Mouse (Mus musculus): ENCODE results near the gene Nectin2.
"Not testable (repeated sequence)": the region's sequence is repeated elsewhere in the genome, so short reads cannot be mapped to it uniquely, and the experiment has no call there.

Gene Nectin2

DNA sequence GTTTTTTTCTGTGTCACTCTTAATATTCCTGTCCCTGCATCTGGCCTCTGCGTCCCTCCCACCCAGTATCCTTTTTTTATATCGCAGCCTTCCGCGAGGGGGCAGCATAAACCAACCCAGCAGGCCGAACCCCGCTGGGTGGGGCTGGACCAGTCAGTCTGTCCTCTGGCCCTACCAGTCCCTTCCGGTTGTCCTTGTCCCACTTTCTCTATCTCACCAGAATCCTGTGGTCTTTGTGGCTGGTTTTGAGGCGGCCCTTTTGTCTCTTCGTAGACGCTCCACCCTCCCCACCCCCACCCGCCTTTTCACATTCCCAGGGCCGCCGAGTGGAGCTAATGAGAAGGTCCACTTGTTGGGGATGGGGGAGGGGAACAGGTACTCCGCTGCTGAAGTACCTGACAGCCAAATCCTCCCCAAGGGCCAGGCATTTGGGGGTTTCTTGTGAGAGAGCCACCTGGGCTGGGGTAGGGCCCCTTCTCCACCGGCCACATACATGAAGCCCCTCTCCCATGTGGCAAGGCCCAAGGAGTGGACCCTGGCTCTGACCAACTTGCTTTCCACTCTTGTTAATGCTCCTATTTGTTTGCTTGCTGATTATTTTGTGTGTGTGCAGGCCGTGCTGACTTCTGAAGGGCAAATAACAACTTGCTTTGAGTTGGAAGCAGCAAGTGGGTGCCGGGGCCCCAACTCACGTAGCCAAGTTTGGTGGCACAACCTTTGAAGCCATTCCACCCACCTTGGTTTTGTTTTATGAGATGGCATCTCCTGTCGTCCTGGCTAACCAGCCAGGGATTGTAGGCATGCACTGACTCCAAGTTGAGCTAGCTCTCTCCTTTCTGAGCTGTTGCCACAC, at the start of gene Nectin2:
Nectin2 (minus strand) TSS at position 267 of the 853 bp plus-strand sequence.
- peak; percentile 80 for DNase-seq (ENCODE audit: low read depth, low spot score)

DNA sequence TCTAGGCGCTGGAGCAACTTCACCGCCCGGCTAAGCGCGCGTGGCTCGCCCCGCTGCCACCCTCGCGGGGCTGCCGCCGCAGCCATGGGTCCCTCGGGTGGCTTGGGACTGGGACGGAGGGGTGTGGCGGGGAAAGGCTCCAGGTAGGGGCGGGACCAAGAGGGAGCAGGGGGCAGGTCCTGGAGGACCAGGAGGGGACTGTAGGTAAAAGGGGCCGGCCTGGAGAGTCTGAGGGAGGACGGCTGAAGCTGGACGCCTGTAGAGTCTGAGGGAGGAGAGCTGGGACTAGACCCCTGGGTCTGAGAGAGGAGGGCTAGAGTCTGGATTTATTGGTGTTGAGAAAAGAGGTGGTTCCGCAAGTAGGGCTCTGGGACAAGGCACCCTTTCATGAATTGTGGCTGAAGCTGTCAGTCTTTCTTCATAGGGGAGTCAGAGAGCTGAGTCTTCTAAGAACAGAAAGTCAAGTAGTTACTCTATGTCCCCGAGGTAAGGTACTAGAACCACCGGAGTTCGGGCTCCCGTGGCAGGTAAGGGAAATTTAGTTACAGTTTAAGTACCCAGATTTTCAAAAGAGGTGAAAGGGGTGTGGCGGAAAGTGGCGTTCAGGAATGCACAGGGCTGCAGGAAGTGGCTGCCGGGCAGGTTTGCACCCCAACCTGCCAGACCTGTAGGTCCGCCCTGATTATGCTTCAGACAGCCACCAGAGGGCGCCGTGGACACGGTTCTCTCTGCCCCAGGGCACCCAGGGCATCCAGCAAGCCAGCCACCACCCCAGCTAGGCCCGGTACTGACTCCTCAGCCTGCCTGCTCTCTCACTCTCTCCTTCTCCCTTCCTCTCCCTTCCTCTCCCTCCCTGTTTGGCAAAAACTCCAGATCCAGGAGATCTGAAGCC, 46.7 kb upstream of the Nectin2 start, which contains the start of gene Cblc:
Cblc (minus strand) TSS at position 113 of the 892 bp plus-strand sequence.
- DNase-seq (ENCODE audit: low read depth, low spot score): peak; percentile 94

DNA sequence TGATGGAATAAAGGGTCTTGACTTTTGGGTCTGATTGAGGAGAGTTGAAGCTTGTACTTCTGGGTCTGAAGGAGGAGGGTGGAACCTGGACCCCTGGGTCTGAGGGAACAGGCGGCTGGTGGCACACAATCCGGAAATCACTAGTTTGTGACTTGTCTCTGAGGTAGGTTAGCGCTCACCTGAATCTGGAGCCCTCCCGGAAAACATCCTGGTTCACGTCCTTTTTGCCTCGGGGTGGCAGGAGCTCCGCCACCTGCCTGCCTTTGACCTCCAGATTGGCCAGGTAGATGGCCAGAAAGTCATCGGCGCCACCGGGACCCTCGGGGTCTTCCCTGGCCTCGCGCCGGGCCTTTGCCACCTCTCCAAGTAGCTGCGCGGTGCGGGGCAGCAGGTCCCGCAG, 46.0 kb upstream of the Nectin2 start:
- DNase-seq (ENCODE audit: low read depth, low spot score): no peak

DNA sequence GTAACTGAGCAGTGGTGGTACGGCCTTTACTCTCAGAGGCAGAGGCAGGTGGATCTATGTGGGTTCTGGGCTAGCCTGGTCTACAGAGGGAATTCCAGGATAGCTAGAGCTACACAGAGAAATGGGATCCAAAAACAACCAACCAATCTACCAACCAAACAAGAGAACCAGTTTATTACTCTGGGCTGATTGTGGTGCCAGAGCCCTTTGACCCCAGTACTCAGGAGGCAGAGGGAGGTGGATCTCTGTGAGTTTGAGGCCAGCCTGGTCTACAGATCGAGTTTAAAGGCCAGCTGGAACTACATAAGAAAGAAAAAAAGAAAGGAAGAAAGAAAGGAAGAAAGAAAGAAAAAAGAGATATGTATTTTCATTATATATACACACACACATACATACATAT, 45.0 kb upstream of the Nectin2 start:
- DNase-seq (ENCODE audit: low read depth, low spot score): no peak

DNA sequence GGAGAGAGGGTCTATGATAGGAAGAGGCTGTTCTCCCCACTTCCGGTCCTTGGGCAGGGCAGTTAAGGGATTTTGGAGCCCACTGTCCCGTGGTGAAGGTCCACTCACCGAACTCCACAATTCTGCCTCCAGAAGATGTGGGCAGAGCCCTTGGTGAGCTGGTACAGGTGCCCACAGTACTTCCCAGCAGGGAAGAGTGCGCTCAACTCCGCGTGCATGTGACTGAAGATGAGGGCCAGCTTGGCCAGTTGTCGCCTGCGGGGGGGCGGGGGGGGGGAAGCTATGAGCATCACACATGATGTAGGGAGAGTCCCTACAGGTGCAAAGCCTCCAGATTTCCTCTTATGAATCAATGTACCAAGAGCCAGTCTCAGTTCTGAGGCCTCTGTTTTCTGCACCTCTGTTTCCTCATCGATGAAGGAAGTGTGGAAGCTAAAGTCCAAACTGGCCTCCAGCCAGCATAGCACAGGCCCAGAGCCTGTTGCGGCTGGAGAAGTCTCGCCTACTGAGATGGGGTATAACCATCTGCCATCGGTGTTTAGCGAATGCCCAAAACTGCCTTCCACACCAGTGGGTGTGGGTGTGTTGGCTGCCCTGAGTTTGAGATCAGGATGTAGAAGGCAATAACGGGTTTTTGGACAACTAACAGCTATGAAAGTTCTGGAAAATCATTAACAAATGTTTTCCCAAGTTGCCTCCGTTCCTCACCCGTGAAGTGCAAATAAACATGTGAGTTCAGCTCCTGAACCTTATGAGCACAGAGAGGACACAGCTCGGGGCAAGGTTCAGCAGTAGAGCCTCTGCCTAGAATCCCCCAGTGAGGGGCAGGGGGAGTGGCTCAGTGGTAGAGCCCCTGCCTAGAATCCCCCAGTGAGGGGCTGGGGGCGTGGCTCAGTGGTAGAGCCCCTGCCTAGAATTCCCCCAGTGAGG, 42.7 kb upstream of the Nectin2 start:
- DNase-seq (ENCODE audit: low read depth, low spot score): no peak

DNA sequence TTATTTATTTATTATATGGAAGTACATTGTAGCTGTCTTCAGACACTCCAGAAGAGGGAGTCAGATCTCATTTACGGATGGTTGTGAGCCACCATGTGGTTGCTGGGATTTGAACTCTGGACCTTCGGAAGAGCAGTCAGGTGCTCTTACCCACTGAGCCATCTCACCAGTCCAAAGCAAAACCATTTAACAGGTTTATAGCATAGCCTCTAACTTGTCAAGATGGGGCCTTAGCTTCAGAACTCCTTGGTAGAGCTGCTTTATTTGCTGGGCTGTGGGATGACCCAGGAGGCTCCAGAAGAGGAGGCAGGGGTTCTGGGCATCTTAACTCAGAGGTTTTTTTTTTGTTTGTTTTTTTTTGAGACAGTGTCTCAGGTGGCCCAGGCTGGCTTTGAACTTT, 41.2 kb upstream of the Nectin2 start:
- not testable (repeated sequence) for DNase-seq (ENCODE audit: low read depth, low spot score)

DNA sequence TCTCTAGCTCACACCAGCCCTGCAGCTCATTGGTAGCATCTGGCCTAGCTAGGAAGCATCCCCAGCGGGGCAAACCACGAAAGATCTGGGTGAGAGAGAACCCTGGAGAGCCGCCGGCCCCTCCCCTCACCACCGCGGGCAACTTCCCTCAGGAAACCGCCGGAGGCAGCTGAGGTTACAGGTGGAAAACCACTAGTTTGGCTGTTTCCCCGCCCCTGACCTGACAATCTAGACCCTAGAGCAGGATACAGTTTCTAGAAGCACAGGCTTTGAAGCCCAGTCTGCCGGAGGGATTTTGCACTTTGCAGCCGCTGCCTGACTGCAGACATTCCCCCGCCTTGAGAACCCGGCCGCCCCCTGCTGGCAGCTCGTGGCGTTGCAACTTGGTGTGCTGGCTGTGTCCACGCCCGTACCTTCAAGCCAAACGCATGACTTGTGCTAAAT, 39.6 kb upstream of the Nectin2 start:
- peak; percentile 94 for DNase-seq (ENCODE audit: low read depth, low spot score)

DNA sequence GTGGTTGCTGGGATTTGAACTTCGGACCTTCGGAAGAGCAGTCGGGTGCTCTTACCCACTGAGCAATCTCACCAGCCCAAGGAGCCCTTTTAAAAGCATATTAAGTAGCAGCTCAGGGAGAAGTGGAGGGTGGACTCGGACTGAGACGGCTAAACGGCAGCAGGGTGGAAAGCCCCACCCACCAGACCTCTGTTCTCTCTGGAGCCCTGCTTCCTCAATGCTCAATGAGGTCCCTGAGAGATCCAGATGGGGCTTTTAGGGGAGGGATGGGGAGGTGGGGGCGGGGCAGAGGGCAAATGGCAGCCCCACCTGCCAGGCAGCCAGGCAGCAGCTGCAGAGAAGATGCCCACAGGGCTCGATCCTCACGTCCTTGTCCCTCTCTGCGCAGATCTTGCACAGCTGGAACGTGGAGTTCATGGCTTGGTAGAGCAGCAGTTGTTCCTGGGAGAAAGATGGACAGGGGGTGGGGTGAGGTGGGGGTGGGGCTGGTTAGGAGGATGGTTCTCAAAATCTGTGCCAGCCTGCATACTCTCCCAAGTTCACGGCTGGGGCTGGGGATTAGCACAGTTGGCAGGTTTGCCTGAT, 35.7 kb upstream of the Nectin2 start:
- DNase-seq (ENCODE audit: low read depth, low spot score): no peak

DNA sequence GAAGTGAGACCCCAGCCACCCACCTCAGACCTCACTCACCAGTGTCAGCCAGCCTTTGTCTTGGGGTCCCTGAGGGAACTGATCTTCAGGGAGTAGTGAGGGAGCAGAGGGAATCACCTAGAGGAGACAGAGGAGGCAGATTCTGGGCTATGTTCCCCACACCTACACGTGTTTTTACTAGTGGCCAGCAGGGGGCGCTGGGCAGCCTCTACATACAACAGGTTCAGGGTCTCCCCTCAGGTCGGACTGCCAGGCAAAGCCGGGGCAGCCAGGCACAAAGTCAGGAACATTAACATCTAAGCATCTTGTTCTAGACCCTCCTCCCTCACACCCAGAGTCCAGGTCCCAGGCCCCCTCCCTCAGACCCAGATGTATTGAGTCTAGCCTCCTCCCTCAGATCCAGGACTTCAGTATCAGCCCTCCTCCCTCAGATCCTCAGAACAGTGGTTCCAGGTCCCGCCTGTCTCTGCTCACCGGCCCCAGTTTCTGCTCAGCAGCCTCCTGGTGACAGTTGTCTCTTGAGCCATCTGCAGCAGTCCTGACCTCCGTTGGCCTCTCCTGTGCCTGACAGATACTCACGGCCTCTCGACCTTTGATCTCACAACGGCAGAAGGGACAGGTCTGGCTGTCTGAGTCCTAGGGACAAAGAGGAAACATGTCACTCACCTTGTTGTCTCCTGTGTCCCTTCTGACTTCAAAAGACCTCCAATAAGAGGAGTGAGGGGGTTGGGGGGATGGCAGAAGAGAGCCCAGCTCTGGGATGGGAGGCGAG, 34.7 kb upstream of the Nectin2 start:
- DNase-seq (ENCODE audit: low read depth, low spot score): peak; percentile 58

DNA sequence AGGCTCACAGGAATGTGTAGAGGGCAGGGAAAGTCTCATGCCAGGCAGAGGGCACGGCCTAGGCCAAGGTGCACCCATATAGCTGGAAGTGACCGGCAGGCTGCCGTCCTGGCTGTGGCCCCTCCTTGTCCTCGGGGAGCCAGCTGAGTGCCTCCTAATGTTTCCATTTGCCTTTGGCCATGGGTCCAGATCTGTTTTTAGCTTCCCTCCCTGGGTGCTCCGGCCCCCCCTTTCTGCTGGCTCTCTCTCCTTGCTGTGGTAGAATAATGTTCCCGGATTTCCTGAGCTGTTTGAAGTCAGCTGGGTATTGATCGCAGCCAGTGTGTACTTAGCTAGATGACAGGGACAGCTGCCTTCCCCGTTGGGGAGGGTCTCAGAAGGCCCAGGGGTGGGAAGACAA, 33.3 kb upstream of the Nectin2 start:
- no peak for DNase-seq (ENCODE audit: low read depth, low spot score)

DNA sequence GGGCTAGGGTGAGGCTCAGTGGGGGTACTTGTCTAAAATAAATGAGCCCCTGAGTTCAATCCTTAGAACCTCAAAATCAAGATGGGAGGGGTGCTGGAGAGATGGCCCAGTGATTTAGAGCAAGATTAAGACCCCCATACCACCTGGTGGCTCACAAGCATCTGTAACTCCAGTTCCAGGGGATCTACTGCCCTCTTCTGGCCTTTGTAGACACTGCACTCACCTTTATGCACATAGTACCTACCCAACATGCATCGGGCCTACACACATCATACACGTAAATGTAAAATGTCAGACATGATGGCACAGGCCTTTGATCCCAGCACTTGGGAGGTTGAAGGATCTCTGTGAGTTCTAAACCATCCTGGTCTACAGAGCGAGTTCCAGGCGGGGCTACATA, 32.4 kb upstream of the Nectin2 start:
- DNase-seq (ENCODE audit: low read depth, low spot score): peak; percentile 50

DNA sequence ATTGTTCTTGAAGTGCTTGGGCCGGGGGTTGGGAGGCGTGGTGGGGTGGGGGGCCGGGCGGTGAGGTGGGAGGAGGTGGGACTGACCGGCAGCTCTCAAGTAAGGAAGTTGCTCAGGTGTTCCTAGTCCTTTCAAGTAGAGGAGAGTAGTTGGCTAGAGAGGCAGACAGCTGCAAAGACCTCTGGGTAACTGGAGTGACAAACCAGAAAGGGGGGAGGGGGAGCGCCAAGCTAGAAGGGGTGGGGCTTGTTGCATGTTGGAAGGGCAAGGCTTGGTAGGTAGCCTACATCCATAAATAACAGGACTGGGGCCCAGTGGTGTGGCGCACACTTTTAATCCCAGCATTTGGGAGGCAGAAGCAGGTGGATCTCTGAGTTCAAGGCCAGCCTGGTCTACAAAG, 31.5 kb upstream of the Nectin2 start:
- no peak for DNase-seq (ENCODE audit: low read depth, low spot score)

DNA sequence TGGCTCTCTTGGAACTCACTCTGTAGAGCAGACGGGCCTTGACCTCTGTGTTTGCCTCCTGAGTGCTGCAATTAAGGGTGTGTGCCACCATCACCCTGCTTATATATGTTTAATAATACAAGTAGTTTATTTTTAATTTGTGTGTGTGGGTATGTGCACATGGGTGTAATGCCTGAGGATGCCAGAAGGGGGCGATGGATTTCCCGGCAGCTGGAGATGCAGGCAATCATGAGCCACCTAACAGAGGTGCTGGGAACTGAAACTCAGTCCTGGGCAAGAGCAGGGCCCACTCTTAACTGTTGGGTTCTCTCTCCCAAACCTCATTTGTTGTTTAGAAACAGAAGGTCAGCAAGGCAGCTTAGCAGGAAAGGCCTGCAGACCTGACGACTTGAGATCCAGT, 29.6 kb upstream of the Nectin2 start:
- DNase-seq (ENCODE audit: low read depth, low spot score): no peak

DNA sequence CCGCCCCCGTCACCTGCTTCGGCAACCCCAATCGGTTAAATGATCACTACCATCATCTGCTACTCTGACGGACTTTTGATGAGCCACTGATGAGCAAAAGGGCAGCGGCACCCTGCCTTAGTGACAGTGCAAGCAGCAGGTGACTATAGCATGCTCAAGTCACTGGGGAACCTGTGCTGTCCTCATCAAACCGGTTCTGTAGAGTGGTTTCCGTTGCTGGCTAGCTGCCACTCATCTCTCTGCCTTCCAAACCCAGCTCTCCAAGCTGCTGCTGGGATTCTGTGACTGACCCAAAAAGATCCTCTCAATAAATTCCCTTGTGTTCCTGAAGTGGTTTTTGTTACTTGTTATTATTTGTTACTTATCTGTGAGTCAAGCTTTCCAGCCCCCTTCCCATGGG, 28.4 kb upstream of the Nectin2 start:
- DNase-seq (ENCODE audit: low read depth, low spot score): no peak

DNA sequence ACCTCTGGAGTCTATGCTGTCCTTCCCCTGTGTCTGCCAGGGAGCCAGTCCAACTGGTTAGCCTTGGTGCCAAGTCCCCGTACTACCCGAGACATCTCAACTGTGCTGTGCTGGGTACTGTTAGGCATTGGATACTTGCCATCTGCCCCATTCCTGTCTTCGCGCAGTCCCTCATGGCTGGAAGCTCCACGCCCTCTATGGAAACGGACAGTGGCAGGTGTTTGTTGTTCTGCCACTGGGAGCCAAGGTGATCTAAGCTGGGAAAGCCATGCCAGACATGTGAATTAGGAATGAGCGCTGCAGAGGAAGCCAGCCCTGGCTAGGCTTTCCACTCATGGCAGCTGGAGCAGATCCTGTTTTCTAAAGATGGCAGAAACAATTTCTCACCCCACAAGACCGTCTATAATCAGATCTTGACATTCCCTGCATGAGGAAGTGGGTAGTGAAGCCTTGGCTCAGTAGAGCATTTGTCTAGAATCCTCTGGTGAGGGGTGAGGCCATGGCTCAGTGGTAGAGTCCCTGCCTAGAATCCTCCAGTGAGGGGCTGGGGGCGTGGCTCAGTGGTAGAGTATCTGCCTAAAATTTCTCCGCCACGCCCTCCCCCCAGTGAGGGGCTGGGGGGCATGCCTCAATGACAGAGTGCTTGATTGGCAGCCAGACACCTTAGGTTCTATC, 26.9 kb upstream of the Nectin2 start:
- DNase-seq (ENCODE audit: low read depth, low spot score): no peak

DNA sequence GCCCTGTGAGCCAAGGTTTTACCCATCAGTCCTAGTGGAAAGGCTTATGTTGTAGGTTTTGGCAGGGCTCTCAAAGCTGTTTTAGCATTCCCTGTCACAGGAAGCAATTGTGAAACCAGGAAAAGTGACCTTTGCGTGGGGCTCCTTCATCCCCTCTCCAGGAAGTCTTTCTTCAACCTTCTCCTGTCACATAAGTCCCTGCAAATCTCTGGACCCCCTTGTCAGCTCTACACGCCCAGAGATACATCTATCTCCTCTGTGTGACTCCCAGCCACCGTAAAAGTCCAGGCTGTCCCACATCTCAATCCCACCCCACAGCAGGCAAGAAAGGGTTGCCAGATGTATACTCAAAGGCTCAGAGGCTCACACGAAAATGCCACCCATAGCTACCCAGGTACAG, 21.4 kb upstream of the Nectin2 start:
- no peak for DNase-seq (ENCODE audit: low read depth, low spot score)

DNA sequence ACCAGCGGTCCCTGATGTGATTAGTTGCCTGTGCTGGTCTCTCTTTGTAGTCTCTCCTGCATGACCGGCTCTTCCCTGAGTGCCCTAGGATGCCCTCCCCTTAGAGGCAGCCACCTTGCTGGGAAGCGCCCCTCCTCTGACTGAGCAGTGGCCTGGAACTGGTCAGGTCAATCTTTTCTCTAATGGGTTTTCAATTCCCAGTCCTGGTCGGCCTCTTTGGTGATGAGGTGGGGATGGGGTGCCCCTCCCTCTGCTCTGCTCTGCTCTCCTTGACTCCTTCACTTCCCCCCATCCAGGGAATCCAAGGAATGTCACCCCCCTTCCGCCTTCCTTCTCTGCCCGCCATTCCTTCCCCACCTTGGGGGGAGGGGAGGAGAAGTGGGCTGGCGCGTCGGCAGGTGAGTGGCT, 20.7 kb upstream of the Nectin2 start, which contains the start of gene Bcam:
Bcam (minus strand) TSS at position 33 of the 408 bp plus-strand sequence.
- no peak for DNase-seq (ENCODE audit: low read depth, low spot score)

DNA sequence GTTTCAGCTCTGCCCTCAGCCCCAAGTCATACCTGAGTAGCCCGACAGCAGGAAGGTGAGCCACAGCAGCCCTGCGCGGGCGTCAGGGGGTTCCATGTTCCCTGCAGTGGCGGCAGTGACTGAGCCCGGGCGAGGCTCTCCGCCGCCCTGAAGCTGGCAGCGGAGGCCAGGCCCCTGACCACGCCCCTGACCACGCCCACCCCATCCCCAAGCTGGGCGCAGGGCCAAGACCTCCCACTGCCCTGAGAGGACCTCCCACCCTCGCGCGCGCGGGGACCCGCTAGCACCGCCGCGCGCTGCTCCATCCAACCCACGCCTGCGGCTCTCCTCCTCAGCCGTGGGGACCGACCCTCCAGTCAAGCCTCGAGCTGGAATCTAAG, 20.1 kb upstream of the Nectin2 start:
- peak; percentile 85 for DNase-seq (ENCODE audit: low read depth, low spot score)
